Mouse (Mus musculus) testis, postnatal 10 days (tissue): Measurements from ENCODE around the gene Kif21a.

Experiments used
- DNase-seq: peaks from one replicate; pipeline ENCODE4 v3.0.0; 2021; ENCODE audit warnings: low spot score

Gene Kif21a

GRCm38 (mm10) chr15:91018161-91018860, 31.4 kb downstream of the Kif21a start:
- DNase-seq = no peak

- DNase-seq = no peak
These were observed 32.2 kb downstream of the Kif21a start for GRCm38 (mm10) chr15:91017261-91018160.

GRCm38 (mm10) chr15:91016366-91016765, 33.4 kb downstream of the Kif21a start:
- DNase-seq = no peak

GRCm38 (mm10) chr15:91012793-91013580, 36.8 kb downstream of the Kif21a start:
- DNase-seq = no peak

- DNase-seq = no peak
These were observed 39.5 kb downstream of the Kif21a start for GRCm38 (mm10) chr15:91010218-91010617.

GRCm38 (mm10) chr15:91007123-91007830, 42.5 kb downstream of the Kif21a start:
- no peak for DNase-seq

- DNase-seq = no peak
These were observed 45.0 kb downstream of the Kif21a start for GRCm38 (mm10) chr15:91004726-91005125.

GRCm38 (mm10) chr15:91001037-91001616, 48.6 kb downstream of the Kif21a start:
- DNase-seq = no peak

- no peak for DNase-seq
These were observed 49.3 kb downstream of the Kif21a start for GRCm38 (mm10) chr15:91000280-91001036.

- DNase-seq = no peak
These were observed 56.9 kb downstream of the Kif21a start for GRCm38 (mm10) chr15:90992871-90993270.

- no peak for DNase-seq
These were observed 57.4 kb downstream of the Kif21a start for GRCm38 (mm10) chr15:90992388-90992787.

- no peak for DNase-seq
These were observed 57.9 kb downstream of the Kif21a start for GRCm38 (mm10) chr15:90991843-90992242.

- DNase-seq = no peak
These were observed 62.0 kb downstream of the Kif21a start for GRCm38 (mm10) chr15:90987714-90988250.

- DNase-seq = no peak
These were observed 73.8 kb downstream of the Kif21a start for GRCm38 (mm10) chr15:90975914-90976313.

- DNase-seq = no peak
These were observed 77.6 kb downstream of the Kif21a start for GRCm38 (mm10) chr15:90971914-90972767.

- no peak for DNase-seq
These were observed 86.4 kb downstream of the Kif21a start for GRCm38 (mm10) chr15:90963320-90963719.

GRCm38 (mm10) chr15:90962548-90962947, 87.2 kb downstream of the Kif21a start:
- DNase-seq = no peak

GRCm38 (mm10) chr15:90960831-90961554, 88.8 kb downstream of the Kif21a start:
- DNase-seq = no peak

GRCm38 (mm10) chr15:90951383-90951782, 98.4 kb downstream of the Kif21a start:
- DNase-seq = no peak
